Mouse (Mus musculus) c-Kit-positive CD71-positive TER-119-positive erythroid progenitor cells, embryonic 14.5 days (primary cell): ENCODE results near the gene Ltb4r1.

Source experiments
- DNase-seq: peaks from one replicate; pipeline ENCODE4 v3.0.0-alpha.2; 2013; ENCODE audit warnings: low spot score

Gene Ltb4r1

DNA sequence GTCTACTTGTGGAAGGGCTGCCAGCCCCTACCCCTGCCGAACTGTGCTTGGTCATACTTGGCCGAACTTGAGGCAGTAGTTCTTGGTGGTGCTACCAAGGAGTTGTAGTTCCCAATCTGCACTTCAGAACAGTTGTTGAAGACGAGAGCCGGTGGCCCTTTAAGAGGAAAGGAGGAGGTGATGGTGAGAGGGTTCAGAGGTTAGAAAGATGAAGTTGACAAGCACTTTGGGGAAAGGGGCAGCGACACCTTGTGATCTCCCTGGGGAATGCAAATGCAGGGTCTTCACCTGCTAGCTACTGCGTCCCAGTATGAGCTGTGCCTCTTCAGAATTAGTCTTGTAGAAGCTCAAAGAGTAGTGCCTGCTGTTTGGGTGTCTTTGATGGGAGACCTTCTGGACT, 19.4 kb downstream of the Ltb4r1 start:
- DNase-seq = no peak

DNA sequence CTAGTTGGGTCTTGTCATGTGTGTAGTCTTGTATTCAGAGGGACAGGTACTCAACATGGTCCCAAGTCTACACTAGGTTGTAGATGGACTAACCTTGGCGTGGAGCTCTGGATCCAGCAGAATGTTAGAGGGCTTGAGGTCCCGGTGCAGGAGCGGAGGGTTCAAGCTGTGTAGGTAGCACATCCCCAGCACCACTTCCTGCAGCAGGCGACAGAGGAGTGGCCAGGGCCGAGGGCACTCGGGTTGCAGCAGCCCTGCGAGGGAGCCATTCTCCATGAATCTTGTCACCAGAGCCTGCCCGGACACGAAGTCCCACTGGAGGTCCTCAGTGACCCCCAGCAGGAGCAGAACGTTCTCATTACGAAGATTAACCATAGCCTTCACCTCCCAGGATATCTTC, 22.0 kb downstream of the Ltb4r1 start:
- no peak for DNase-seq

DNA sequence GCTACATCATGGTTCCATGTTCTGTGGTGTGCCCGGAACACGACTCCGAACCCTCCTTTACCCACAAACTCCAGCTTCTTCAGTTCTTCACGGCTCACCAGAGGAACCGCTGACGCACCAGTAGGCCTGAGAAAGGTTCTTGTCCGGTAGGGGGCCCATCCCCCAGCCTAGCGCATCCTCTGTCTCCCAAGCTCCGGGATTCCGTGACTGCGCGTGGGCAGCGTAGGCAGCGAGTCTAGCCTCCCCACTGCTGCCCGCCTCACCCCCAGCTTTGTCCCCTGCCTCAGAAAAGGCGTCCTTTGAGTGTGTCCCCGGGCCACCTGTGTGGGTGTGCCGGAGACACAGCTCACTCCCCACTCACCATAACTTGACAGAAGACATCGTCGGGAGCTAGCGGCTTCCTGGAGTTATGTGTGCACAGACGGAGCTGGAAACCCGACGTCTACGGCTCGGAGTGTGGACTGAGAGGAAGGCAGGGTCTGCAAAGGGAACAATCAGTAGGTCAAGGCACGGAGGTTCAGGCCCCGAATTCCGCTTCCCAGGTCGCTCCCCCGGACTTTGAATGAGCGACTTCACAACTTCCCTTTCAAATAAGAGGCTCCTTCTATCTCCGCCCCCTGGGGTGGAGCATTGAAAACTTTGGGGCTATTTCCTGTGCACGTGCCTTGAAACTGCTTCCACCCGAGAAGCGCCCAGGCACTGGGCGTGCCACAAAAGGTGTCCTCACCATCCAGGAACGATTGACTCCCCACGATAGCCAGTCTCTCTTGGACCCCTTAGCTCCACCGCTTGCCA, 22.7 kb downstream of the Ltb4r1 start, which contains the start of gene Ripk3:
Gene Ripk3, minus strand, starts transcription at position 610 of the 795 bp plus-strand sequence.
- peak; percentile 54 for DNase-seq

DNA sequence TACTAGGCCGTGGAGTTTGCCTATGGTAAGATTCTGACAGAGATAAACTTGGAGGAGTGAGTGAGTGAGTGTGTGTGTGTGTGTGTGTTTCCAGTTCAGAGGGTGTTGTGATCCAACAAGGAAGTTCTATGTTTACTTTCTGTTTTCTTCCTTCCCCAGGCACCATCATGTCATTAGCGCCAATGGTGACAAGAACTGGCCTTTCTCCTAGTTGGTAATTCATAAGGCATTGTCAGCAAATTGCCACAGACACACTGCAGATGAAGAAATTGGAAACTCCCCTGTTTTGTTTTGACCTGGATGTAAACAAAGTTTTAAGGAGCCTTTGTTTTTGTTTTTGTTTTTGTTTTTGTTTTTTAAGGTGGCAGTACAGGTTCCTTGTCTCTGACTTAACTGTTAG, 27.7 kb downstream of the Ltb4r1 start:
- DNase-seq = no peak

DNA sequence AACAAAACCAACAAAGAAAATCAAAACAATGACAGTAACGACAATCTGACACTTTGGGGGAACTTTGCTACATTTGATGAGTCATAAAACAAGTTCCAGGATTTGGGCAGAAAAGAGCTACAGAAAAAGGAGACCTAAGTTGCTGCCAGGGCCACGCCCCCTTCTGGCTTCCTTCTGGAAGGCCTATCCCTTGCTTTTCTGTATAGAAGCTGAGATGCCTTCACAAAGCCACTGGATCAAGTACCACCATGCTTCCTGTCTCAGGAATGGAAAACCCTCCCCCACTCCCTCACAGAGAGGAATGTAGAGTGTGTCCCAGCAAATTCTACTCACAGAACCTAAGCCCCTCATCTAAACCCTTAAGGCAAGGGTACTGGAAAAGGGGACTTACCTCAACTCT, 28.2 kb downstream of the Ltb4r1 start:
- DNase-seq = no peak

DNA sequence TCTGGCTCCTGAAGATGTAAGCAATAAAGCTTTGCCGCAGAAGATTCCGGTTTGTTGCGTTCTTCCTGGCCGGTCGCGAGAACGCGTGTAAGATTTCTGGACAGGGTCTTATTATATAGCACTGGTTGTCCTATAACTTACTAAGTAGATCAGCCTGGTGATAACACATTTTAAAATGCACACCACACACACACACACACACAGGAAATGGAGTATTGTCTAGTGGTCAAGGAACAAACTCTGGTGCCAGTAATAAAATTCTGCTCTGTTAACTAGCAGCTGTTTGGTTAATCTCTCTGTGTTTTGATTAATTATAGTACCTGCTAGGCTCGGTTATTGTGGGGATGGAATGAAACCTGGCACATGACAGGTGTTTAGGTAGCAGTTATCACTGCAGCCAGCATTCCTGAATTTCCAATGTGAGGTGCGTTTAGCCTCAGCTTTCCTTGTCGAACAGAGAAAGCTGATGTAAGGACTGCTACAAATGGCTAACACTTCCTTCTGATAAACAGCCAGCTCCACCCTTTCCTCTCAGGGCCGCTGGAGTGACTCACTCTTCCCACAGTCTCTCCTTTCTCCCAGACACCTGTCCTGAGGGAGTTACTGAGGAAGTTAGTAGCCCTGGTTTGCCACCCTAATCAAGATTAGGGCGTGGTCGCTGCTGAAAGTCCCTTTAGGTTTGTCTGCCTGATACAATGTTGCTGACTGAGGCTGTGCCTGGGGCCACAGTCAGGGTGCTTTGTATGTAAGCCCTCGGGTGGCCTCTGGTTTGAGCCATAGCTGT, 29.8 kb downstream of the Ltb4r1 start:
- DNase-seq = peak; percentile 45

DNA sequence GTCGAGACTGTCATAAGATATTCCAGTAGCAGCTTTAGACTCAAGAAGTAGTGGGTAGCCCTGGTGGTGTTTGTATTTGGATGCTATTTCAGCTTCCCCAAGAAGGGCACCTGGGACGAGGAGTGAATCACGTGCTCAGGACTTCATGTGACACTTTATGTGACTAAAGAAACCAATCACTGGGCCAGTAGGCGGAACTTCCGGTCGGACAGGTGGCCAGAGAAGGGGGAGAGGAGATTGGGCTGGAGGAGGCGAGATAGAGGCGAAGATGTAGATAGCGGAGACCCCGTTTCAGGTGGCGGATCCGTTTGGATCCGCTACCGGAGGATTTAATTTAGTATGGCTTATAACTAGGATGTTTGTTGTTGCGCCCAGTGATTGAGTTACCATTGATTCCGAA, 49.1 kb downstream of the Ltb4r1 start:
- DNase-seq = peak; percentile 38

DNA sequence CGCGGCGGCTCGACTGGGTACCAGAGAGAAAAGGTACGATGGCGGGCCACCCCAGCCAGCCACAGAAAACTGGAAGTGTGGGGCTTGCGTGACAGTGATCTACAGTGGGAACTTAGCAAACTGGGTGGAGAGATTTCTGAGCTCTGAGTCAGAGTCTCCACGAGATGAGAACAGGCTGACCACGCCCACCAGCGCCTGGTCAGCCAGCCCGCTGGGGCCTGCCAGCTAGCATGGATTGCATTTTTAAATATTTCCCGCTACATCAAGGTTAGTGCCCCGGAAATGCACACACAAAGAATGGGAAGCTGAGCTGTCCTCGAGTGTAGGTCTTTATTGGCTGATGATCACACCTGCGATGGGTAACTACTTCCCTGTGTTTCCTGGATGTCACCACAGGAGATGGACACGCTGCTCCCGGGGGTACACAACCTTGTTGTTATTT, 49.6 kb downstream of the Ltb4r1 start:
- DNase-seq = no peak
